Mouse (Mus musculus) CH12.LX (cell line): ENCODE data around the gene Tpst1.

Source experiments
- CTCF ChIP-seq, 2 experiments: IDR thresholded peaks in 1 of 2; conservative IDR thresholded peaks in 1 of 2; 2 replicates each; pipeline ENCODE4 v1.5.1; 2011 to 2012; ENCODE audit warnings: low read depth in 2 of 2, low read length in 2 of 2, improper control_type of control experiment in 1 of 2, inconsistent platforms in 1 of 2, mild to moderate bottlenecking in 1 of 2, moderate library complexity in 1 of 2
- NELFE ChIP-seq: IDR thresholded peaks from 2 replicates; pipeline ENCODE4 v1.6.1; 2011; ENCODE audit warnings: low read depth, low read length, improper control_type of control experiment

- TF ChIP-seq CTCF (conservative IDR thresholded peaks at IDR 0.05 in 1 of 2, IDR thresholded peaks at IDR 0.05 in 1 of 2; ENCODE audit: low read depth in 2 of 2, low read length in 2 of 2) (no peak), NELFE (no peak)
Observed at GRCm38 (mm10) chr5:130033869-130034268, 39.3 kb upstream of the Tpst1 start.
